ENCODE assay signal across 17 mouse cellular contexts in the genomic region with DNA sequence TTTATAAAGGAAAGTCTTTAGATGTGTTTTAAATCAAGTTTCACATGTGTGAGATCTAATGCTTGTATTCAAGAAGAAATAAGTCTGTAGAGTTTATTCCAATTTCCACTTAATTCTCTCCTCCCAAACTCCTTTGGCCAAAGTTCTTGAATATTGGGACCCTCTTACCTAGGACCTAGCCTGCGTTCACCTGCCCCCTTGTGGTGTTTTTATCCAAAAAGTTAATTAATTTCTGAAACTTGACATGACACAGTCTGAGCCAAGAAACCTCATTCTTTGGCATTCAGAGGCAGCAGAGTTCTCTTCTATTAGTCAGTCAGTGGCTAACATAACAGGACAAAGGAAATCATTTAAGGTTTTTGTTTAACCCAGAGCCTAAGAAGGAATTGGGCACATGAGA. TPM values are rescaled to one million over a fixed set of nuclear protein-coding genes. Genes with fewer than 3 reads are reported as not detected.
"Had no signal": no experiment of that assay in that cellular context is flagged by ENCODE, and none has a peak within 500 bp of the region (broad histone marks: within the 10 kb centered on the region; RNA-seq: fewer than 3 reads in every experiment).

No protein-coding gene starts in this region.

- H3K4me3 ChIP-seq: limb, embryonic 12.5 days; liver, embryonic 15.5 days; midbrain, embryonic 15.5 days; neural tube, embryonic 12.5 days; stomach, embryonic 15.5 days had no signal

- H3K27ac ChIP-seq: limb, embryonic 12.5 days; liver, embryonic 15.5 days; midbrain, embryonic 15.5 days; neural tube, embryonic 12.5 days; stomach, embryonic 15.5 days had no signal

- DNase-seq: kidney, adult 18-20 months; kidney, postnatal 14 days; layer of hippocampus, postnatal 36 days; lung, adult 2 months; right cerebral cortex, postnatal 4 days; thymus, postnatal 36 days had no signal

- H3K36me3 ChIP-seq: limb, embryonic 12.5 days; liver, embryonic 15.5 days; midbrain, embryonic 15.5 days; neural tube, embryonic 12.5 days; stomach, embryonic 15.5 days had no signal

- H3K4me1 ChIP-seq: liver, embryonic 15.5 days; midbrain, embryonic 15.5 days; neural tube, embryonic 12.5 days; stomach, embryonic 15.5 days had no signal

- H3K9ac ChIP-seq: limb, embryonic 12.5 days; liver, embryonic 15.5 days; midbrain, embryonic 15.5 days; neural tube, embryonic 12.5 days; stomach, embryonic 15.5 days had no signal

- H3K9me3 ChIP-seq: limb, embryonic 12.5 days; liver, embryonic 15.5 days; midbrain, embryonic 15.5 days; neural tube, embryonic 12.5 days; stomach, embryonic 15.5 days had no signal

- ATAC-seq: midbrain, embryonic 15.5 days had no signal

- H3K27me3 ChIP-seq: limb, embryonic 12.5 days; liver, embryonic 15.5 days; neural tube, embryonic 12.5 days; stomach, embryonic 15.5 days had no signal

- H3K4me2 ChIP-seq: limb, embryonic 12.5 days; liver, embryonic 11.5 days; liver, embryonic 15.5 days; midbrain, embryonic 15.5 days; neural tube, embryonic 12.5 days; stomach, embryonic 15.5 days had no signal

RNA-seq across cellular contexts. Expression of a gene that starts 32.2 kb away (rescaled TPM):
- total RNA-seq: layer of hippocampus, postnatal 36 days; left cerebral cortex, postnatal 36 days; monocyte, adult 5-6 weeks; neutrophil, adult 5-6 weeks had no signal
- polyA plus RNA-seq: limb, embryonic 12.5 days; spleen, adult 2 months had no signal

RNA-seq across cellular contexts. Expression of a gene that starts 49.4 kb away (rescaled TPM):
- total RNA-seq: megakaryocyte progenitor cell, adult 5-6 weeks; neutrophil, adult 5-6 weeks had no signal
